In the genomic region with DNA sequence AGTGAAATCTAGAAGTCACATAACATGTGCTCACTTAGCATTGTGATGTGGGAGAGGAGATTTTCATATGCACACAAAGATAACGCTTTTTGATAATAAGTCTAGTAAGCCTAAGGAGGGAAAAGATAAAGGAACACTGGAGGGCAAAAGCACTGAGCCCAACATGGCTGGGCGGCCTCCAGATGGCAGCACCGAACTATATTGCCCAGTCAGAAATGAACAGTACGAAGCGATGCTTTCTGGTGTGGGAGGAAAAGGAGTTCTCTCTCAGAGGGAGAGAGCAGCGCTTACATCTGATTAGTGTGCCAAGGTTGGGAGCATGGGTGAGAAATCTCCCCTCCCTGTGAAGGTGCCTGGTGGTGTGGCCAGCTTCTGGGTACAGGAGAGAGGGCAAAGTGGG, we compare ENCODE assay signal across 10 mouse cellular contexts. TPM values are rescaled to one million over a fixed set of nuclear protein-coding genes. Genes with fewer than 3 reads are reported as not detected.
DNase-seq lines count a peak whose midpoint lies in the region; ATAC-seq and TF ChIP-seq lines count a peak whose summit lies in the region.
"Had no signal": no experiment of that assay in that cellular context is flagged by ENCODE, and none has a peak within 500 bp of the region (broad histone marks: within the 10 kb centered on the region; RNA-seq: fewer than 3 reads in every experiment).

No protein-coding gene starts in this region.

- H3K27me3 ChIP-seq in intestine, embryonic 16.5 days (replicated peaks; ENCODE audit: control insufficient read depth, insufficient read depth, low read length), result no peaks in the 10 kb centered on the region
- H3K27me3 ChIP-seq: Patski had no signal

- no peak overlapping the region for H3K4me2 ChIP-seq in intestine, embryonic 16.5 days (ENCODE audit: low read depth, low read length)

- no peak overlapping the region for H3K27ac ChIP-seq in cortical plate, adult 2 months (ENCODE audit: insufficient read depth, low read length)
- H3K27ac ChIP-seq in intestine, embryonic 16.5 days (ENCODE audit: low read length), result no peak overlapping the region
- H3K27ac ChIP-seq: macrophage had no signal

- H3K9ac ChIP-seq in intestine, embryonic 16.5 days (ENCODE audit: low read depth, low read length), result no peak overlapping the region

- peak; percentile 27 for DNase-seq in cerebellum, adult 11-12 months
- DNase-seq in cerebellum, adult 9-10 months, result no peak
- DNase-seq in right cerebral cortex, postnatal 10 days (ENCODE audit: low spot score in 2 of 2), result peak; percentile 68 to 74
- DNase-seq in right cerebral cortex, postnatal 36 days (ENCODE audit: low spot score in 2 of 2), result no peak
- DNase-seq in lung, postnatal 10 days, result peak; percentile 60
- peak; percentile 19 for DNase-seq in thymus, postnatal 25 days

- WGBS in intestine, embryonic 16.5 days, result 49% methylated on average over 6 of the region's 6 CpGs

- H3K4me3 ChIP-seq in cortical plate, adult 2 months (ENCODE audit: insufficient read depth, low read length), result no peak overlapping the region
- H3K4me3 ChIP-seq in intestine, embryonic 16.5 days (ENCODE audit: low read length), result no peak overlapping the region

- TF ChIP-seq CTCF in cortical plate, adult 2 months (IDR thresholded peaks at IDR 0.05; ENCODE audit: extremely low read depth, insufficient read depth, low read length), result peak; percentile 50

- peaks cover 37% of the 10 kb centered on the region for H3K36me3 ChIP-seq in intestine, embryonic 16.5 days (ENCODE audit: control insufficient read depth, insufficient read depth, low read length)

- H3K4me1 ChIP-seq in cortical plate, adult 2 months (ENCODE audit: control insufficient read depth, insufficient read depth, low read length), result no peaks in the 10 kb centered on the region
- H3K4me1 ChIP-seq in intestine, embryonic 16.5 days (ENCODE audit: control insufficient read depth, insufficient read depth, low read length), result no peaks in the 10 kb centered on the region

- ATAC-seq in intestine, embryonic 16.5 days, result peak; percentile 44; the same call in 1 of the 2 replicates
- ATAC-seq: Patski had no signal

- H3K9me3 ChIP-seq in intestine, embryonic 16.5 days (ENCODE audit: control insufficient read depth, low read length), result no peaks in the 10 kb centered on the region

- no peak for TF ChIP-seq POLR2A in cortical plate, adult 2 months (IDR thresholded peaks at IDR 0.05; ENCODE audit: extremely low read depth, insufficient read depth, low read length)

RNA-seq across cellular contexts. Expression of gene Proser1, which starts 12.4 kb away (rescaled TPM):
- polyA plus RNA-seq in cortical plate, adult 2 months (2012; rRNA removed), result 12.6 and 12.7 TPM in 2 replicates
- 10.1 and 10.7 TPM in 2 replicates for polyA plus RNA-seq in intestine, embryonic 16.5 days (2015; fragmentation: Nextera tagmentation; extraction: Ambion mirVana)

RNA-seq across cellular contexts. Expression of gene Stoml3, which starts 12.6 kb away (rescaled TPM):
- 0.21 and 0.35 TPM in 2 replicates for polyA plus RNA-seq in cortical plate, adult 2 months (2012; rRNA removed)
- polyA plus RNA-seq in intestine, embryonic 16.5 days (2015; fragmentation: Nextera tagmentation; extraction: Ambion mirVana), result not detected in 2 replicates
- polyA plus RNA-seq: macrophage had no signal

RNA-seq across cellular contexts. Expression of gene Nhlrc3, which starts 12.8 kb away (rescaled TPM):
- polyA plus RNA-seq in cortical plate, adult 2 months (2012; rRNA removed), result 7.5 and 8.2 TPM in 2 replicates
- polyA plus RNA-seq in intestine, embryonic 16.5 days (2015; fragmentation: Nextera tagmentation; extraction: Ambion mirVana), result 19.3 and 23.0 TPM in 2 replicates

Comparison
In these comparisons a context has a peak if more than half of its experiments do, and no peak if none do; other contexts are left out.
1. DNase-seq: peak in cerebellum, adult 11-12 months (single experiment), right cerebral cortex, postnatal 10 days (2 of 2), lung, postnatal 10 days (single experiment) and thymus, postnatal 25 days (single experiment); none in cerebellum, adult 9-10 months (single experiment) and right cerebral cortex, postnatal 36 days (0 of 2).